Mouse (Mus musculus) G1E (cell line): Measurements from ENCODE around the gene Ube4b. TPM values are rescaled to one million over a fixed set of nuclear protein-coding genes. Genes with fewer than 3 reads are reported as not detected.

Experiments used
- ATAC-seq: 2 replicates; pipeline ENCODE4 v1.8.0; 2016; ENCODE audit warnings: mild to moderate bottlenecking; ENCODE audit not compliant: insufficient number of reproducible peaks, poor library complexity, low FRiP score, severe bottlenecking; ENCODE audit errors: extremely low read depth
- DNase-seq: peaks from one replicate; pipeline ENCODE4 v3.0.0; 2012; ENCODE audit warnings: low spot score
- H3K27me3 ChIP-seq: 2 replicates; pipeline ENCODE4 v1.6.1; 2012; ENCODE audit warnings: mild to moderate bottlenecking, low read length, inconsistent platforms; ENCODE audit not compliant: insufficient read depth
- H3K36me3 ChIP-seq: replicated peaks from 2 replicates; pipeline ENCODE3; 2012; ENCODE audit warnings: mild to moderate bottlenecking, inconsistent platforms
- H3K4me1 ChIP-seq: 2 replicates; pipeline ENCODE4 v1.6.1; 2012; ENCODE audit warnings: low read depth, low read length, inconsistent platforms, mixed read lengths; ENCODE audit not compliant: insufficient read depth
- H3K4me3 ChIP-seq: 2 replicates; pipeline ENCODE4 v1.5.1; 2012; ENCODE audit warnings: low read depth, mild to moderate bottlenecking, inconsistent platforms, low read length, moderate library complexity, mixed read lengths
- H3K9me3 ChIP-seq: replicated peaks from 2 replicates; pipeline ENCODE4 v1.6.1; 2012; ENCODE audit warnings: inconsistent platforms
- CTCF ChIP-seq: IDR thresholded peaks from 2 replicates; pipeline ENCODE4 v1.5.1; 2012; ENCODE audit warnings: low read depth, low read length, inconsistent platforms, mixed read lengths
- GATA1 ChIP-seq: IDR thresholded peaks from 2 replicates; pipeline ENCODE4 v1.6.1; 2012; ENCODE audit warnings: borderline replicate concordance, low read length, inconsistent platforms, mixed read lengths
- GATA2 ChIP-seq: IDR thresholded peaks from 2 replicates; pipeline ENCODE4 v1.6.1; 2012; ENCODE audit warnings: low read depth, low read length, inconsistent platforms, borderline replicate concordance
- POLR2AphosphoS5 ChIP-seq: IDR thresholded peaks from 2 replicates; pipeline ENCODE4 v1.6.1; 2012; ENCODE audit warnings: low read depth, low read length, inconsistent platforms; ENCODE audit not compliant: insufficient replicate concordance
- TAL1 ChIP-seq: conservative IDR thresholded peaks from 2 replicates; pipeline ENCODE4 v1.6.1; 2012; ENCODE audit warnings: low read depth, low read length, inconsistent platforms, mixed read lengths
- polyA plus RNA-seq: library from polyadenylated mRNA; stranded (reverse); fragments of >175 nt; gene quantifications from 2 replicates; pipeline ENCODE4 v1.2.3, GENCODE M21; 2012
- total RNA-seq, 2 experiments: library from RNA; stranded (forward) in 1 of 2; stranded (reverse) in 1 of 2; fragments of 200-1000 nt in 1 of 2; fragments of >200 nt in 1 of 2; fragmentation: Nextera tagmentation in 1 of 2; gene quantifications; 2 replicates each; pipeline ENCODE4 v1.2.3; 2014 to 2017

The Ube4b gene
- total and polyA plus RNA-seq, 3 experiments: 51.9 to 346 (median 118) TPM

DNA sequence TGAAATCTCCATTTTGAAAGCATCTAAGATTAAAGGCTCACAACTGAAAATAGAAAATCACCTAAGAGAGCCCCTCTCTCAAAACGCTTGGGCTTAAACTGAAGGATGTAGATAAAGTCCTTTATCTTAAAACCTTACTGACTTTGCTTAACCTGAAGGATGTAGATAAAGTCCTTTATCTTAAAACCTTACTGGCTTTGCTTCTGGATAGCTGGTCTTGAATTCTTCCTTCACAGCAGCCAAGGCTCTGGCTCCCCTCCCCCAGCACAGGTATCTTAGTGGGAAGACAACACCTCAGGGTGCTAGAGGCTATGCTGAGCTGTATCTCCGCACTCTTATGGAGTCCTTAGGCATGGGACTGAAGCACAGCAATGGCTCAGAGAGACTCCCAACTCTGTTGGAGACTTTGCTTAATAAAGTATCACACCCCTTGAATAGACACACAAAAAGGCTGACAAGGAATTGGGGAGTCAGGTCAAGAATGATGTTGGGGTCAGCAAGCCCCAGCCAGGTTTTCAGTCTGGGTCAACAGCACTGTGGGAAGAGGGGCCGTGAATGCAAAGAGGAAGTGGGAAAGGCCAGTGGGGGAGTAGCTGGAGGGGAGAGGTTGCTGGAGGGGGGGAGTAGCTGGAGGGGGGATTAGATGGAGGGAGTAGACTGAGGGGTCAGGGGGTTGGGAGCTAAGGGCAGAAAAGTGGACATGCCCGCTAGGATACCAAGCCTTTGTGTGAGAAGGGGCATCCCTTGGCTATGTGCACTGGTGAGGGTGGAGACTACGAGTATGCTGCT, 86.9 kb downstream of the Ube4b start:
- H3K27me3 ChIP-seq: no peaks in the 10 kb centered on the region
- ATAC-seq (peak; percentile 64), DNase-seq (peak; percentile 50)
- peaks cover 76% of the 10 kb centered on the region for H3K4me1 ChIP-seq
- H3K36me3 ChIP-seq: peaks cover 86% of the 10 kb centered on the region
- H3K4me3 ChIP-seq: peak overlapping the region; percentile 53; the same call in 1 of the 2 replicates
- TF ChIP-seq TAL1: peak; percentile 91
- TF ChIP-seq GATA1: no peak
- no peak for TF ChIP-seq POLR2AphosphoS5
- H3K9me3 ChIP-seq: no peaks in the 10 kb centered on the region

- ATAC-seq: no peak
- TF ChIP-seq TAL1 (no peak), GATA1 (no peak), CTCF (no peak), GATA2 (no peak), POLR2AphosphoS5 (no peak)
These were observed 88.4 kb downstream of the Ube4b start for GRCm38 (mm10) chr4:149338137-149338536.

DNA sequence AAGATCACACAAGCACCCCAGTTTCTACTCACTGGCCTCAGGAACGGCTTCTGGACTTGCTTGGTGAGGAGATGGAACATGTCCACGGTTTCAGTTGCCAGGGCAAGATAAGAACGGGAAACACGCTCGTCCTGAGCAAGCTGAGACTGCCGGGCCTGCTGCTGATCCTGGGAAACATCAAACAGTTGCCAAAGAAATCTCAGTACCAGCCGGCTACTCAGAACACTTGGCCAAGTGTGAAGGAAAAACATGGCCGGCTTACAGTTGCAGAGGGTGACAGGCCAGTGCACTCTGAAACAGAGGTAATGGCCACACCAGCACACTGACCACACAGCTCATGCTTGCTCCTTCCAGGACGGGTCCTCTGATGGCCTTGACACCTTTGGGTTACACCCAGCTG, 89.2 kb downstream of the Ube4b start:
- ATAC-seq (no peak), DNase-seq (no peak)
- TF ChIP-seq GATA1 (no peak), POLR2AphosphoS5 (no peak)
- no peaks in the 10 kb centered on the region for H3K9me3 ChIP-seq
- H3K36me3 ChIP-seq: peaks cover 84% of the 10 kb centered on the region
- H3K4me3 ChIP-seq: no peak overlapping the region
- peaks cover 54% of the 10 kb centered on the region for H3K4me1 ChIP-seq
- H3K27me3 ChIP-seq: no peaks in the 10 kb centered on the region

More at GRCm38 (mm10) chr4:149338137-149338536, 88.4 kb downstream of the Ube4b start:
- peaks cover 84% of the 10 kb centered on the region for H3K36me3 ChIP-seq
- no peaks in the 10 kb centered on the region for H3K27me3 ChIP-seq
- H3K9me3 ChIP-seq: no peaks in the 10 kb centered on the region
- peaks cover 62% of the 10 kb centered on the region for H3K4me1 ChIP-seq
- peak overlapping the region; percentile 40; the same call in 1 of the 2 replicates for H3K4me3 ChIP-seq
- DNase-seq: peak; percentile 23

DNA sequence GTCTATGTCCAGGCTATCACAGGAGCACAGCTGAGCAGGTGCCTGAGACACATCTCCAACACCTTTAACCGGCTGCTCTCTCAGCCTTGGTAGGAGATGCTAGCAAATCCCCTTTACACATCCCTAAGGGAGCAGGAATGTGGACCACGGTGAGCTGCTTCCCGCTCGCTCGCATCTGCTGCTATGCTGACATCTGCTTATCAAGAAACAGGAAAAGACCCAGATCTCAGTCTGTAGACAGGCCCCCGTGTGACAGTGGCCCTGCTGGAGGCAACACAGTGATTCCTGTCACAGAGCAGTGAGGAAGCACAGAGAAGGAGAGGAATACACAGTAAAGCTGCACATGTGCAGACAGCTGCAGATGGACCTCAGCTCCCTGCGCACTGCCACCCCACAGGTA, 90.2 kb downstream of the Ube4b start:
- Histone ChIP-seq H3K27me3 (no peaks in the 10 kb centered on the region), H3K4me3 (no peak overlapping the region), H3K4me1 (peaks cover 44% of the 10 kb centered on the region), H3K36me3 (peaks cover 81% of the 10 kb centered on the region), H3K9me3 (no peaks in the 10 kb centered on the region)
- no peak for ATAC-seq
- DNase-seq: no peak
- TF ChIP-seq TAL1: no peak
- no peak for TF ChIP-seq GATA1
- TF ChIP-seq CTCF: no peak
- no peak for TF ChIP-seq GATA2
- no peak for TF ChIP-seq POLR2AphosphoS5

- H3K27me3 ChIP-seq: no peaks in the 10 kb centered on the region
- ATAC-seq (no peak), DNase-seq (no peak)
- H3K36me3 ChIP-seq: peaks cover 82% of the 10 kb centered on the region
- no peak for TF ChIP-seq POLR2AphosphoS5
- TF ChIP-seq GATA1: no peak
- no peak for TF ChIP-seq TAL1
- no peak for TF ChIP-seq GATA2
- TF ChIP-seq CTCF: no peak
- peaks cover 30% of the 10 kb centered on the region for H3K4me1 ChIP-seq
- no peak overlapping the region for H3K4me3 ChIP-seq
- no peaks in the 10 kb centered on the region; the same call in 1 of the 2 replicates for H3K9me3 ChIP-seq
These were observed 91.7 kb downstream of the Ube4b start for GRCm38 (mm10) chr4:149334881-149335280.

DNA sequence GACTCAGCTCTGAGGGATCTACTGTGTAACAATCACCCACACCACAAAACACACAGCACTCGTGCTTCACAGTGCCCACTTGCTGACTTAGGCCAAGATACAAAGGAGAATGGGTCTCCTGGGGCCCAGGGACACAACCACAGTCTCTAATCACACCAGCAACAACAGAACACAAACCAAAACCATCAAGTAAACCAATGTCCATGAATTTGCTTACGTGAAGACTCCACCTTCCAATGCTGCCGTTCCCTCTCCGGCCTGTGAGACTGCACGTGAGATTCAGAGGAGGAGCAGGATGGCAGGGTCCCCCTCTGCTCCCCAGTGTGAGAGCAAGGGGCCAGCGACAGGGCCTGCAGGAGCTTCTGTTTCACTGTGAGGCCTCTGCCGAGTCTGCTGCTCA, 93.8 kb downstream of the Ube4b start:
- H3K4me1 ChIP-seq: peaks cover 12% of the 10 kb centered on the region
- TF ChIP-seq GATA2 (no peak), CTCF (no peak), GATA1 (no peak)
- peaks cover 93% of the 10 kb centered on the region for H3K36me3 ChIP-seq
- ATAC-seq: no peak
- no peak overlapping the region for H3K4me3 ChIP-seq
- H3K27me3 ChIP-seq: no peaks in the 10 kb centered on the region
- no peak for DNase-seq
- H3K9me3 ChIP-seq: no peaks in the 10 kb centered on the region; the same call in 1 of the 2 replicates

DNA sequence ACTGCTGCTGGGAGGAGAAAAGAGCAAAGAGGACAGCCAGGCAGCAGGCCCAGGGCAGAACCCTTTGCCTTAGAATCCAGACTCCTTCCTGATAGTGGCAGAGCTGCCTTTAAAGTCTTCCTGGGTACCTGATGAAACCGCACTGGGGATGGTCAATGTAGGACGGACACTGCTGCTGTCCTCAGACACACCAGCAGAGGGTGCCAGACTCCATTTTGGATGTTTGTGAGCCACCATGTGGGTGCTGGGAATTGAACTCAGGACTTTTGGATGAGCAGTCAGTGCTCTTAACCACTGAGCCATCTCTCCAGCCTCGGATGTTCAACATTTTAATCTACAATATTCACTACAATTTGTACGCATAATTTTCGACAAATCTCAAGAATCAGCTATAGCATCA, 96.1 kb downstream of the Ube4b start:
- Histone ChIP-seq H3K36me3 (peaks cover 83% of the 10 kb centered on the region), H3K4me1 (no peaks in the 10 kb centered on the region; the same call in 1 of the 2 replicates), H3K27me3 (no peaks in the 10 kb centered on the region), H3K9me3 (no peaks in the 10 kb centered on the region; the same call in 1 of the 2 replicates), H3K4me3 (no peak overlapping the region)
- ATAC-seq (no peak), DNase-seq (no peak)
- TF ChIP-seq GATA2: no peak
- no peak for TF ChIP-seq CTCF
- TF ChIP-seq GATA1: no peak
- no peak for TF ChIP-seq TAL1
- TF ChIP-seq POLR2AphosphoS5: no peak
